Mouse (Mus musculus) adrenal gland, postnatal 14 days (tissue): ENCODE data around the gene Fhl3. TPM values are rescaled to one million over a fixed set of nuclear protein-coding genes. Genes with fewer than 3 reads are reported as not detected.
"Not testable (repeated sequence)": the region's sequence is repeated elsewhere in the genome, so short reads cannot be mapped to it uniquely, and the experiment has no call there.

Source experiments
- DNase-seq: peaks from one replicate; pipeline ENCODE4 v3.0.0; 2021; ENCODE audit warnings: mixed read lengths
- total RNA-seq: library from RNA; stranded (reverse); gene quantifications from 2 replicates; pipeline ENCODE4 v1.2.3, GENCODE M21; 2021

The Fhl3 gene
- total RNA-seq, 1 experiment from 2014 or later = 7.3 TPM

DNA sequence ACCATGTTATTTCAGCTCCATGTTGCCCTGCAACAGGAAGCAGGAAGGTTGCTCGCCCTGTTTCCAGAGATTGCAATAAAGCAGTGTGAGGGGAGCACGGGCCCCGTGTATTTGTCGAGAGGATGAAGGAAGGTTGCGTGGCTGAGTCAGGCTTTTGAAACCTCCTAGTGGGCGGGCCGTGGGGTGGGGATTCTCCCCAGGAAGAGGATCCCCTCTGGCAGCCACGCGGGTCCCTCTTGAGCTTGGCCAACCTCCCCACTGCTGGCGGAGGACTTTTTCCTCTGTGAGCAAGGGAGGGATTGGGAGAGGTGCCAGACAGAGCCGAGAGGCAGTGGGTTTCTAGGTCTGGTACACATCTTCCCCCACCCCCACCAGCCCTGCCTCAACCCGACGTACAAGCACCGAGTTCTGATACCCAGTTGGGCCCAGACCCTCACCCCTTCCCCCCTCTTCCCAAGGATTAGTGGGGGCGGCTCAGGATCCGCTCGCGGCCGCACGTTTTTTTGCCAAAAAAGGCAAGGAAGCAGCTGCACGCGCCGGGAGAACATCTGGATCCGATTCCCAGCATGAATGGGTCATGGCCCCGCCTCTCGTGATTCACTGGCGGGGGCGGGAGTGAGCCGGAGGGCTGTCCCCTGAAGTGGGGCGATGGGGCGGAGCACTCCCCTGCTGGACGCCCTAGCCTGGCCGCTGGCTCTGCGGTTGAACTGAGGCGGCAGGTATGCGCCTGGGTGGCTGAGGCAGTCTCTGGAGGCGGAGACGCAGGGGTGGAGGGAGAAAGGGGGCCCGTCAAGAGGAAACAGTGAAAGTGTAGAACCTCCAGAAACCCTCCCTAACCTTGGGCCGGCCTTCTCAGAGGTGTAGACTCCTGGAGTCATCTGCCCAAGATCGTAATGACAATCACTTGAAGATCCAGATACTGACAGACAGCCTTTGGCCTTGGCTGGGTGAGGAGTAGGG is 8.3 kb downstream of the Fhl3 start:
- DNase-seq = peak; percentile 96

- DNase-seq = peak; percentile 65
Measured at GRCm38 (mm10) chr4:124709961-124710446, 9.5 kb downstream of the Fhl3 start.

DNA sequence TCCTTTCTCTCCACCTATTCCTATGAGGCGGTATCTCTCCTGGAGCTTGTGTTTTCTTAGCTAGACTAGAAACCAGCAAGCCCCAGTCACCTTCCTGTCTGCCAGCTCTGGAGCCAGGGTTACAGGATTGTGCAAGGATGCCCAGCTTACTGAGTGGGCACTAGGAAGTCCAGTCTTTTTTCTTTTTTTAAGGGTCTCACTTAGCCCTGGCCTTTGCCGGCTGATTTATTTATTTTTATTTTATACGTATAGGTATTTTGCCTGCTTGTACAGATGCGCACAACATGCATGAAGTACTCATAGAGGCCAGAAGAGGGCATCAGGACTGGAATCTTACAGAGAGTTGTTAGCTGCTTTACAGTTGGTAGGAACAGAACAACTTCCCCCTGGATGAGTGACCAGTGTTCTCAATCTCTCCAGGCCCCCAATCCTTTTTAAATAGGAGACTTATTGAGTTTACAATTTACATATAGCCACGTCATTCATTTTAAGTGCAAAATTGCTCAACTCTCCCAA is 10.3 kb downstream of the Fhl3 start:
- DNase-seq = peak; percentile 47

DNA sequence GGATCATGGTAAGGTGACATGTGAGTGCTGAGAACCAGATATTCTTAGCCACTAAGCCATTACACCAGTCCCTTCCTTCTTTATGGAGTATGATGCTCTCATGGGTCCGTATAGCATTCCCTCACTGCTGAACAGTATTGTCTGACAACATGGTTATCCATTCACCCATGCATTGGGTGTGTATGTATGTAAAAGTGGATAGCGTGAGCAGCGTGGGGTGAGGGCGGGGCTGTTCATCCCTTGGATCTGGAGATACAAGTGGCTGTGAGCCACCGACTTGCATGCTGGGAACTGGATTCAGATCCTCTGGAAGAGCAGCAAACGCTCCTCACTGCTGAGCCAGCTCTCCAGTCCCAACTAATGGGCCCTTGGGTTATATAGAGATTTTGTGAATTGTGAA is 12.1 kb downstream of the Fhl3 start:
- DNase-seq = no peak

- not testable (repeated sequence) for DNase-seq
Measured at GRCm38 (mm10) chr4:124713850-124714249, 13.3 kb downstream of the Fhl3 start.

DNA sequence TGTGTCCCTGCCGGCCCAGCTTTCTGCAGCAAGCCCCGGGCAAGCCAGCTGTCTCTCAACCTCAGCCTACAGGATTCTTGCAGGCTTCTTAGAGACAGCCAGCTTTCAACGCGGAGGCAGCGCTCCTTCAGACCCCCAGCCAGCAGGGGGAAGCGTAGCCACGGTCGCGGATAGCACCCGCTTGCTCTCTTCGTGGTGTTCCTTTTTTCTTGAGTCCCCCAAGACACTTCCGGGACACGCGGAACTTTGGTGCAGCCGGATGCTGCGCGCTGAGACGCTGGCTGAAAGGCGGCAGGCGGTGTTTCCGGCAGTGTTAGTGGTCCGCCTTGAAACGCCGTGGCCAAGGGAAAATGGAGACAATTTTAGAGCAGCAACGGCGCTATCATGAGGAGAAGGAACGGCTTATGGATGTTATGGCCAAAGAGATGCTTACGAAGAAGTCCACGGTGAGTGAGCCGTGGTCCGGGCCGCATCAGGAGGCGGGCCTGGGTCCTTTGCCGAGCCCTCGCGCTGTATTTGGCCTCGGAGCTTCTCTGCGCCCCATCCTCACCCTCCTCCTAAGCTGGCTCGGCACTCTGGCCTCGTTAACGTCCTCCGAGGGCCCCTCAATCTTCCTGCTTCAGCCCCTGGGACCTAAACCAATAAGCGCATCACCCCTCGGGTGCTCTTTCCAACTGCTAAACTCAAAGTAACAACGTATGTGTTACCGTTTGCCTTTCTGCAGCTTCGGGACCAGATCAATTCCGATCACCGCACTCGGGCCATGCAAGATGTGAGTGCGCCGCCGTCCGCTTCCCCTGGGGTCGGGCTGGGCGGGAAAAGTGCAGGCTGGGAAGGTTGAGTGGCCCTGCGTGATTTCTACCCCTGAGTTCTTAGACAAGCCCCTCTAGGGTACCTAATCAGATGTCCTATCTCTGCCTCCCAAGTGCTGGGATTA is 14.3 kb downstream of the Fhl3 start, which contains the start of gene Sf3a3:
TSS of gene Sf3a3 (plus strand) at position 232 of the 937 bp plus-strand sequence.
- peak; percentile 97 for DNase-seq

DNA sequence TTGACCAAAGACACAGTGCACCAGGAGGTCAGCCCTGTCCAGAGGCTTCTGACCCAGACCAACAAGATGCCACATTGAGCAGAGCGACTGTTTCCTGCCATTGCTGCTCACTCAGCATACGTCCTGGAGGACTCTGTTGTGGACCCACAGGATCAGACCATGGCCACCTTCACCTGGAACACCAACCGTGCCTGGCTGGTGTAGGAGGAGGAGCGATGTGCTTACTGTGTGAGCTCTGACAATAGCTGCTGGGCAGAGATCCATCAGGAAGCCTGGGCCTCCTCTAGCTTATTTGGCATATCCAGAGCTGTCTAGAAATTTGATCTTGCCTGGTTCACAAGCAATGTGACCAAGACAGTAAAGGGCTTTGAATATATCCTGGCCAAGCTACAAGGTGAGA is 18.6 kb downstream of the Fhl3 start:
- no peak for DNase-seq

DNA sequence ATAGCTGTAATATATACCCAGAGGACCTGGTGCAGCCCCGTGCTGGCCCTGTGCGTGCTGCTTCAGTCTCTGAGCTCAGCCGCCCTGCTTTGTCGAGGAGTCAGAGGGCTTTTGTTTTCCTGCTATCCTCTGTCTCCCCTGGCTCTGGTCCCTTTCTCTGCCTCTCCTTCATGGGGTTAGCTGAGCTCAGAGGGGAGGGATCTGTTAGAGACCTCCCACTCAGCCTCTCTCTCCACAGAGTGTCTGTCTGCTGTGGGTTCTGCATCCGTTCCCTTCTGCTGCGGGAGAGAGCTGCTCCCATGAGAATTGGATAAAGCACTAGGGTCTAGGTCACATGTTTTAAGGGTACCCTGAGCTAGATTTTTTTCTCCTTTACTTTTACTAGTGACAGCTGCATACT is 25.6 kb downstream of the Fhl3 start:
- no peak for DNase-seq

DNA sequence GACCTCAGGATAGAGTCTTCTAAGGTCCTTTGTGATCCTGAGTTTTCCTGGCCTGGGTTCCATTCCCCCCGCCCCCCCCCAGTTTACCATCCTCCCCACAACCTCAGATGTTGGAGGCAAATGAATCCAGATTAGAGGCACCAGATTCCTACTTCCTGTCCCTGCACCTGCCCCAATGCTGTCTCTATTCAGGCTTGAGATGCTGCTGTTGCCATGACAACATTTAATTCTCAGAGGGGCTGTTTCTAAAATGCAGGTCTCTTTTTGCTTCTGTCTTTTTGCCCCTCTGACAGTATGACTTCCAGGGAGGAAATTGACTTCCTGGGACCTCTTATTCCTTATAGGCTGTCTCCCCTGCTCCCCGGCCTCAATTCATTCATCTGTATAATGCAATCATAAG is 36.5 kb downstream of the Fhl3 start:
- DNase-seq = no peak

GRCm38 (mm10) chr4:124737486-124737885 is 37.0 kb downstream of the Fhl3 start:
- DNase-seq = no peak

DNA sequence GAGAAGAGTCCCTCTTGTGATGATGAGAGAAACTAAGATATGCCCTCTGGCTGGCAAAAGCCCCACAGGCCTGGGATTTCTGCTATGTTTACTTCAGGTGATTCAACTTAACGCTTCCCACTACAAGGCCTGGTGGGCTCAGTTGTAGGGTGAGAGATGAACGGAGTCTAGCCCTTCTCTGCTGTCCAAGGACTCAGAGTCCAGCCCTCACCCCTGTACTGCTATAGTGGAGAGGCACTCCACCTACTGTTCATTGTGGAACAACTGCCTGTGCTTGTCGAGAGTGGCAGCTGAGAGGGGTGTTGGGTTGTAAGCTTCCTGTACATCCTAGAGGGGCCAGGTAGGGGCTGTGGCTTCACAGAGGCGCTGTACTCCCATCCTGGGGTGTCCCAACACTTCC is 37.5 kb downstream of the Fhl3 start:
- DNase-seq = no peak

DNA sequence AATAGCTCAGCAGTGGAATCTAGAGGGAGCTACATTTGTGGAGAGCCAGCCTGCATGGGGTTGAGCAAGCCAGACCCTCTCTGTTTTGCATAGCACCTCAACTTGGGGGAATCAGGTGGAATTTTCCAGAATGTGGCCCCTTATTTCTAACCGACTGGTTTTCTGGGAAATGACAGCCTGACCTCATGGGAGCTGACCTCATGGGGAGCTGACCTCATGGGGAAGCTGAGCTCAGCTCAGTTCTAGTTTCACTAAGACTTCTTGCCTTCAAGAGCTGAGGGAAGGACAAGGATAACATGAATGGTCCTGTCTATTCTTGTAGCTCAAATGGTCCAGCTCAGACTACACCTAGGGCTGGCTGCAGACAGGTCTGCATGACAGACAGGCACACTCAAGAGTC is 38.3 kb downstream of the Fhl3 start:
- no peak for DNase-seq

- DNase-seq = peak; percentile 84
Measured at GRCm38 (mm10) chr4:124741376-124742343, 41.2 kb downstream of the Fhl3 start, which contains the start of gene Inpp5b. Gene Inpp5b, plus strand, starts transcription at chr4:124741850.

- DNase-seq = no peak
Measured at GRCm38 (mm10) chr4:124742839-124743238, 42.3 kb downstream of the Fhl3 start.

GRCm38 (mm10) chr4:124746577-124746976 is 46.1 kb downstream of the Fhl3 start:
- DNase-seq = no peak

DNA sequence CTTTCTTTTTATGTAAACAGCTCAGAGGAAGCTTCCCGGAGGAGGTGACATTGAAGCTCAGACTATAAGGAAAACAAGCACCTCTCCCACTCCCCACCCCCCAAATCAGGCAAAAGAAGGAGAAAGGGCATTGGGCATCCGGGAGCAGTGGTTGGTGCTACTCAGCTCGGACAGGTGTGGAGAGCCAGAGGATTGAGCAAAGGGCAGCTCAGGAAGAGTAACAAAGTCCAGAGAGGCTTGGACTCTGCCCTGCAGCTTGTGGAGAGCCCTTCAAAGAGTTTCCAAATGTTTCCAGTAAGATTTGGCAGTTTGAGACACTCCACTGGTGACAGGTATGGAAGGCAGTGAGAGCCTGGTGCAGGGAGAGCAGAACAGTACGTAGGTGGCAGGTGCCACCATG is 47.4 kb downstream of the Fhl3 start:
- no peak for DNase-seq

GRCm38 (mm10) chr4:124751300-124752250 is 51.1 kb downstream of the Fhl3 start:
- peak; percentile 99 for DNase-seq

- DNase-seq = peak; percentile 28
Measured at GRCm38 (mm10) chr4:124752281-124753199, 52.0 kb downstream of the Fhl3 start.

DNA sequence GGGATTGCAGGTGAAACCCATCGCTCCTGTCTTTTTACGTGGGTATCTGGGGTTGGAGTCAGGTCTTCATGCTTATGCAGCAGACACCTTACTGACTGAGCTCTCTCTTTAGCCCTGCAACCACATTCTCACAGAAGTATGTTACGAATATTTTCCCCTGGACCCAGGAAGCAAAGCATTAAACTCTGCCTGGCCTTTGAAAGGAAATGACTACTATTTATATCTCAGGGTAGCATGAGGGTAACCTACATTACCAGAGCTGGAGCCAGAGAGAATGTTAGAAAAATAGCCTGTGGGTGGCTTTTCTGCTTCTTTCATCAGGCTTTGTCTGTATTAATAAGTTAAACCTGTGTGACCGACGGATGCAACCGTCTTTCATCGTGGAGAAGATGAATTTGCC is 55.0 kb downstream of the Fhl3 start:
- no peak for DNase-seq
